Mouse (Mus musculus): ENCODE data around the gene Tbx20. TPM values are rescaled to one million over a fixed set of nuclear protein-coding genes. Genes with fewer than 3 reads are reported as not detected.

The Tbx20 gene
- polyA plus RNA-seq, 1 experiment from 2014 or later = 4.3 TPM

GRCm38 (mm10) chr9:24779975-24780374, 5.9 kb upstream of the Tbx20 start:
- no peak overlapping the region for H3K4me2 ChIP-seq (replicated peaks; ENCODE audit: low read depth, low read length)
- H3K36me3 ChIP-seq (ENCODE audit: control insufficient read depth, insufficient read depth, low read length) = no peaks in the 10 kb centered on the region
- H3K9ac ChIP-seq (ENCODE audit: low read depth, low read length) = no peak overlapping the region
- H3K4me3 ChIP-seq (ENCODE audit: low read depth, low read length) = no peak overlapping the region
- WGBS = 0% methylated on average over 3 of the region's 3 CpGs
- no peaks in the 10 kb centered on the region for H3K9me3 ChIP-seq (ENCODE audit: control insufficient read depth, low read length)
- peaks cover 76% of the 10 kb centered on the region for H3K27me3 ChIP-seq (ENCODE audit: control insufficient read depth, insufficient read depth, low read length)
- ATAC-seq (ENCODE audit: low FRiP score) = no peak
- DNase-seq (ENCODE audit: low spot score) = no peak
- H3K4me1 ChIP-seq (replicated peaks; ENCODE audit: control insufficient read depth, insufficient read depth, low read length) = peaks cover 6% of the 10 kb centered on the region
- no peak overlapping the region for H3K27ac ChIP-seq (ENCODE audit: low read depth, low read length)

GRCm38 (mm10) chr9:24778571-24778970, 4.5 kb upstream of the Tbx20 start:
- Histone ChIP-seq H3K36me3 (ENCODE audit: control insufficient read depth, insufficient read depth, low read length) (no peaks in the 10 kb centered on the region), H3K27me3 (ENCODE audit: control insufficient read depth, insufficient read depth, low read length) (peaks cover 88% of the 10 kb centered on the region), H3K4me1 (replicated peaks; ENCODE audit: control insufficient read depth, insufficient read depth, low read length) (peaks cover 10% of the 10 kb centered on the region), H3K9ac (ENCODE audit: low read depth, low read length) (no peak overlapping the region), H3K4me2 (replicated peaks; ENCODE audit: low read depth, low read length) (no peak overlapping the region), H3K27ac (ENCODE audit: low read depth, low read length) (no peak overlapping the region), H3K9me3 (ENCODE audit: control insufficient read depth, low read length) (no peaks in the 10 kb centered on the region), H3K4me3 (ENCODE audit: low read depth, low read length) (no peak overlapping the region)
- ATAC-seq (ENCODE audit: low FRiP score) (no peak), DNase-seq (ENCODE audit: low spot score) (peak; percentile 55)
- 4% methylated on average over 14 of the region's 14 CpGs for WGBS

- Histone ChIP-seq H3K9ac (ENCODE audit: low read depth, low read length) (no peak overlapping the region), H3K4me1 (replicated peaks; ENCODE audit: control insufficient read depth, insufficient read depth, low read length) (peaks cover 12% of the 10 kb centered on the region), H3K4me2 (replicated peaks; ENCODE audit: low read depth, low read length) (peak overlapping the region; percentile 11; the same call in 1 of the 2 replicates), H3K36me3 (ENCODE audit: control insufficient read depth, insufficient read depth, low read length) (no peaks in the 10 kb centered on the region), H3K27ac (ENCODE audit: low read depth, low read length) (no peak overlapping the region), H3K4me3 (ENCODE audit: low read depth, low read length) (no peak overlapping the region), H3K9me3 (ENCODE audit: control insufficient read depth, low read length) (no peaks in the 10 kb centered on the region), H3K27me3 (ENCODE audit: control insufficient read depth, insufficient read depth, low read length) (peaks cover 90% of the 10 kb centered on the region)
- DNase-seq (ENCODE audit: low spot score) (no peak), ATAC-seq (ENCODE audit: low FRiP score) (no peak)
- 2% methylated on average over 14 of the region's 14 CpGs for WGBS
Measured at GRCm38 (mm10) chr9:24777961-24778360, 3.9 kb upstream of the Tbx20 start.

DNA sequence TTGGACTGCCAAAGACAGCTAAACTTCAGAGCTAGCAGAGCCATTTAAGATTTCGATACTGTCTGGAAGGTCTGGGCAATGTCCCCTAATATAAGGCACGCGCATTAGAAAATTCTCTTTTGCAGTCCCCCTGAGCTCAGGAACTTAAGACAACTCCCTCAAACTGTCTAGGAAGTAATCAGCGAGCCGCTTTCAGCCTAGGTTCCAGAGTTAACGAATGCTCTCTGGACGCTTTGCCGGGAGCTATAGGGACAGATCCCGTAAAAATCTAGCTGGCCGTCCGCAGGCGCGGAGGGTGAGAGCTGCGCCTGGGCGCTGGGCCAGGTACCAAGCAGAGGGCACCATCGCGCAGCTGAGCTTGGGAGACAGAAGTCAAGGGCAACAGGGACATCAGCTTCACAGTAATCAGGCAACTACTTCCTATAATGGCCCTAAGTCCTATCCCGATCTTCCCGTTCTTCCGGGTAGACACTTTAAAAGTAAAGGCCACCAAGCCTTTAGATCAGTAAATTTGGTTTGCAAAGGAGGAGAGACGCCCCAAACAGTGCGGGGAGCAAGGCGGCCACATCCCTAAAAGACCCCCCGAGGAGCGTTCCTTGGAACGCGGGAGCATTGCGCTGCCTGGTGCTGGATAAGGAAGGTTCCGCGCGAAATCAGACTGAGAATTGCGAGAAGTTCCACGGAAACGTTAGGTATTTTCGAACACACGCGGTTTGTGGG, 3.2 kb upstream of the Tbx20 start:
- Histone ChIP-seq H3K27ac (ENCODE audit: low read depth, low read length) (no peak overlapping the region), H3K36me3 (ENCODE audit: control insufficient read depth, insufficient read depth, low read length) (no peaks in the 10 kb centered on the region), H3K4me3 (ENCODE audit: low read depth, low read length) (no peak overlapping the region), H3K9me3 (ENCODE audit: control insufficient read depth, low read length) (no peaks in the 10 kb centered on the region), H3K4me1 (replicated peaks; ENCODE audit: control insufficient read depth, insufficient read depth, low read length) (peaks cover 12% of the 10 kb centered on the region), H3K9ac (ENCODE audit: low read depth, low read length) (no peak overlapping the region), H3K27me3 (ENCODE audit: control insufficient read depth, insufficient read depth, low read length) (peaks cover 90% of the 10 kb centered on the region), H3K4me2 (replicated peaks; ENCODE audit: low read depth, low read length) (peak overlapping the region; percentile 11; the same call in 1 of the 2 replicates)
- under 1% methylated on average over 37 of the region's 37 CpGs for WGBS
- DNase-seq (ENCODE audit: low spot score) (peak; percentile 65), ATAC-seq (ENCODE audit: low FRiP score) (no peak)

DNA sequence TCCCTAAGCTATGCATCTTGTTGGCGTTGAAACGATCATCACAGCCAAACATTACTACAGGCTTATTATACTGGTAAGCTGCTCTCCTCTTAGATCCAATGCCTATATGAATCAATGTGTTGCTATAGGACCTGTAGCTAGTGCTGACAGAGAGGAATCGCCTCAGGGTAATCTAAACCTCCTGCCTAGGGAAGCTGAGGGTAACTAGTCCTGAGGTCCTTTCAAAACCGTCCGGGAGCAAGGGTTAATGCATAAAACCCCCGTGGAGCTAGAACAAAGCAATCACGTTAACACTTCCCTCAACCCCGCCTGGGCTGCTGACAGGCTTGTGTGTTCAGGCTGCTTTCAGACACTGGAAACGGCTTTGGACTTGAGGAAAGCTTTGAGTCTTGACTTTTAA, 2.4 kb upstream of the Tbx20 start:
- Histone ChIP-seq H3K27ac (ENCODE audit: low read depth, low read length) (no peak overlapping the region), H3K4me1 (replicated peaks; ENCODE audit: control insufficient read depth, insufficient read depth, low read length) (peaks cover 12% of the 10 kb centered on the region), H3K9ac (ENCODE audit: low read depth, low read length) (no peak overlapping the region), H3K27me3 (ENCODE audit: control insufficient read depth, insufficient read depth, low read length) (peaks cover 91% of the 10 kb centered on the region), H3K36me3 (ENCODE audit: control insufficient read depth, insufficient read depth, low read length) (no peaks in the 10 kb centered on the region), H3K4me3 (ENCODE audit: low read depth, low read length) (no peak overlapping the region), H3K9me3 (ENCODE audit: control insufficient read depth, low read length) (no peaks in the 10 kb centered on the region), H3K4me2 (replicated peaks; ENCODE audit: low read depth, low read length) (no peak overlapping the region)
- 0% methylated on average over 9 of the region's 9 CpGs for WGBS
- ATAC-seq (ENCODE audit: low FRiP score) (no peak), DNase-seq (ENCODE audit: low spot score) (peak; percentile 69)

- H3K4me1 ChIP-seq (replicated peaks; ENCODE audit: control insufficient read depth, insufficient read depth, low read length) = peaks cover 10% of the 10 kb centered on the region
- no peak overlapping the region for H3K4me2 ChIP-seq (replicated peaks; ENCODE audit: low read depth, low read length)
- peaks cover 91% of the 10 kb centered on the region for H3K27me3 ChIP-seq (ENCODE audit: control insufficient read depth, insufficient read depth, low read length)
- no peak for DNase-seq (ENCODE audit: low spot score)
- no peaks in the 10 kb centered on the region for H3K9me3 ChIP-seq (ENCODE audit: control insufficient read depth, low read length)
- 7% methylated on average over 1 of the region's 1 CpGs for WGBS
- H3K27ac ChIP-seq (ENCODE audit: low read depth, low read length) = no peak overlapping the region
- no peaks in the 10 kb centered on the region for H3K36me3 ChIP-seq (ENCODE audit: control insufficient read depth, insufficient read depth, low read length)
- H3K4me3 ChIP-seq (ENCODE audit: low read depth, low read length) = no peak overlapping the region
- H3K9ac ChIP-seq (ENCODE audit: low read depth, low read length) = no peak overlapping the region
- no peak for ATAC-seq (ENCODE audit: low FRiP score)
Measured at GRCm38 (mm10) chr9:24775567-24775966, 1.5 kb upstream of the Tbx20 start.

- WGBS = 0% methylated on average over 9 of the region's 9 CpGs
- Histone ChIP-seq H3K9me3 (ENCODE audit: control insufficient read depth, low read length) (no peaks in the 10 kb centered on the region), H3K4me2 (replicated peaks; ENCODE audit: low read depth, low read length) (no peak overlapping the region), H3K27me3 (ENCODE audit: control insufficient read depth, insufficient read depth, low read length) (peaks cover 91% of the 10 kb centered on the region), H3K4me1 (replicated peaks; ENCODE audit: control insufficient read depth, insufficient read depth, low read length) (peaks cover 12% of the 10 kb centered on the region), H3K27ac (ENCODE audit: low read depth, low read length) (no peak overlapping the region), H3K9ac (ENCODE audit: low read depth, low read length) (no peak overlapping the region), H3K36me3 (ENCODE audit: control insufficient read depth, insufficient read depth, low read length) (no peaks in the 10 kb centered on the region), H3K4me3 (ENCODE audit: low read depth, low read length) (no peak overlapping the region)
- ATAC-seq (ENCODE audit: low FRiP score) (no peak), DNase-seq (ENCODE audit: low spot score) (peak; percentile 37)
Measured at GRCm38 (mm10) chr9:24775001-24775400, 898 bp upstream of the Tbx20 start.

GRCm38 (mm10) chr9:24773669-24774068, 434 bp downstream of the Tbx20 start:
- no peak overlapping the region for H3K27ac ChIP-seq (ENCODE audit: low read depth, low read length)
- H3K4me1 ChIP-seq (replicated peaks; ENCODE audit: control insufficient read depth, insufficient read depth, low read length) = peaks cover 12% of the 10 kb centered on the region
- H3K9ac ChIP-seq (ENCODE audit: low read depth, low read length) = 0 out of 2 replicates have a peak overlapping the region, but pooled peaks have one; percentile 7
- H3K9me3 ChIP-seq (ENCODE audit: control insufficient read depth, low read length) = no peaks in the 10 kb centered on the region
- ATAC-seq (ENCODE audit: low FRiP score) (peak; percentile 11; the same call in 1 of the 2 replicates), DNase-seq (ENCODE audit: low spot score) (peak; percentile 60)
- WGBS = 0% methylated on average over 19 of the region's 19 CpGs
- peak overlapping the region; percentile 33 for H3K4me3 ChIP-seq (ENCODE audit: low read depth, low read length)
- H3K4me2 ChIP-seq (replicated peaks; ENCODE audit: low read depth, low read length) = peak overlapping the region; percentile 39
- H3K36me3 ChIP-seq (ENCODE audit: control insufficient read depth, insufficient read depth, low read length) = no peaks in the 10 kb centered on the region
- H3K27me3 ChIP-seq (ENCODE audit: control insufficient read depth, insufficient read depth, low read length) = peaks cover 86% of the 10 kb centered on the region

DNA sequence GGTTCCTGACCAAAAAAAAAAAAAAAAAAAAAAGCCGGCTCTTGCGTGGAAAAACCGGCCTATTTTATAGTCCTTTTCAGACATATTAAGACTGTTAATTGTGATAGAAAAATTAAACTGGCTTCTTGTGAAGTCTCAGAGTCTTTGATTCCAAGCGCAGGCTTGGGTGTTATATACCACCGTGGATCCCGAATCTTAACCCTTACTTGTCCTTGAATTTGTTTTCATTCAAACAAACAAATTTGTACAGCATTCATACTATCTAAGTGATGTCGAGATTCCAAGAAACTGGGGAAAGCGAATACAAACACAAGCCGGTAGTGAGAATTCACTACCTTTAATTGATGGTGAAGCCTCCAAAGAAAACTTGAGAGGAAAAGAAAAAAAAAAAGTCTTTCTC, 932 bp downstream of the Tbx20 start:
- H3K9ac ChIP-seq (ENCODE audit: low read depth, low read length) = no peak overlapping the region
- H3K4me2 ChIP-seq (replicated peaks; ENCODE audit: low read depth, low read length) = no peak overlapping the region
- H3K27me3 ChIP-seq (ENCODE audit: control insufficient read depth, insufficient read depth, low read length) = peaks cover 88% of the 10 kb centered on the region
- WGBS = 1% methylated on average over 9 of the region's 9 CpGs
- H3K36me3 ChIP-seq (ENCODE audit: control insufficient read depth, insufficient read depth, low read length) = no peaks in the 10 kb centered on the region
- no peak overlapping the region for H3K27ac ChIP-seq (ENCODE audit: low read depth, low read length)
- DNase-seq (ENCODE audit: low spot score) = peak; percentile 45
- no peak overlapping the region; the same call in 1 of the 2 replicates for H3K4me3 ChIP-seq (ENCODE audit: low read depth, low read length)
- H3K9me3 ChIP-seq (ENCODE audit: control insufficient read depth, low read length) = no peaks in the 10 kb centered on the region
- no peak for ATAC-seq (ENCODE audit: low FRiP score)
- peaks cover 12% of the 10 kb centered on the region for H3K4me1 ChIP-seq (replicated peaks; ENCODE audit: control insufficient read depth, insufficient read depth, low read length)
